Mouse (Mus musculus): Measurements from ENCODE around the gene Gimap8. TPM values are rescaled to one million over a fixed set of nuclear protein-coding genes. Genes with fewer than 3 reads are reported as not detected.

The Gimap8 gene
- polyA plus RNA-seq, 1 experiment from 2014 or later = 0.20 TPM

DNA sequence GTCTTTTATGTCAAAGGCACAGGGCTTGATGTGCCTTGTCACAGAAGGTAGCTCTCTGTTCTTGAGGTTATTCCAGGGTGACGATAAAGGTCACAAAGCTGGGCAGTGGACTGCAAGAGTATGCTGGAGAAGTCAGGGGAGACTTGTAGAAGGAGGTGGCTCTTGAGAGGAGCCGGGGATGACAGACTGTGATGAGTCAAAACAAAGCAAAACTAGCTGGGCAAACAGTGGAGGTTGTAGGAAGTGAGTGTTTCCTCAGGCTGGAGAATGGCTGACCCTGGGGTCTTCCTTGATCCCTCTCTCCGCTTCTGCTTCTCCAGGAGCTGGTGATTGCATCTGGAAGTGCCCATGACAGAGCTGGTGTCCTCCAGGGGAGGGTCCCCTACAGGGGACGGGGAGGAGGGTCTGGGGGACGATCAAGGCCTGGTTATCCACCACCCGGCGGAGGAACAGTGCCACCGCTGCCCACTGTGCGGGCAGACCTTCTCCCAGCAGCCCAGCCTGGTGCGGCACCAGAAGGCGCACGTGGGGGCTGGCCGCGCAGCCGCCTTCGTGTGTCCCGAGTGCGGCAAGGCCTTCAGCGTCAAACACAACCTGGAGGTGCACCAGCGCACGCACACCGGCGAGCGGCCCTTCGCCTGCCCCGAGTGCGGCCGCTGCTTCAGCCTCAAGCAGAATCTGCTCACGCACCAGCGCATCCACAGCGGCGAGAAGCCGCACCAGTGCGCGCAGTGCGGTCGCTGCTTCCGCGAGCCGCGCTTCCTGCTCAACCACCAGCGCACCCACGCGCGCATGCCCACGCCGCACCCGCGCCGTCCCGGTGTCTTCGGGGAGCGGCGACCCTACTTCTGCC, 18.0 kb upstream of the Gimap8 start:
- peak overlapping the region; percentile 39 for H3K4me3 ChIP-seq (ENCODE audit: low read depth, low read length)
- peak overlapping the region; percentile 40; the same call in 1 of the 2 replicates for H3K27ac ChIP-seq (ENCODE audit: low read depth, low read length)
- peak; percentile 79 for ATAC-seq (ENCODE audit: low read depth)
- H3K27me3 ChIP-seq (ENCODE audit: control insufficient read depth, insufficient read depth, low read length) = 0 out of 2 replicates have a peak, but pooled peaks cover 7% of the 10 kb centered on the region
- no peaks in the 10 kb centered on the region for H3K36me3 ChIP-seq (ENCODE audit: control insufficient read depth, insufficient read depth, low read length)
- H3K4me1 ChIP-seq (ENCODE audit: control insufficient read depth, insufficient read depth, low read length) = peaks cover 4% of the 10 kb centered on the region; the same call in 1 of the 2 replicates
- WGBS = 7% methylated on average over 45 of the region's 54 CpGs
- H3K4me2 ChIP-seq (ENCODE audit: low read depth, low read length) = peak overlapping the region; percentile 74
- H3K9me3 ChIP-seq (ENCODE audit: control insufficient read depth, low read length) = no peaks in the 10 kb centered on the region
- H3K9ac ChIP-seq (replicated peaks; ENCODE audit: low read depth, low read length) = peak overlapping the region; percentile 33

DNA sequence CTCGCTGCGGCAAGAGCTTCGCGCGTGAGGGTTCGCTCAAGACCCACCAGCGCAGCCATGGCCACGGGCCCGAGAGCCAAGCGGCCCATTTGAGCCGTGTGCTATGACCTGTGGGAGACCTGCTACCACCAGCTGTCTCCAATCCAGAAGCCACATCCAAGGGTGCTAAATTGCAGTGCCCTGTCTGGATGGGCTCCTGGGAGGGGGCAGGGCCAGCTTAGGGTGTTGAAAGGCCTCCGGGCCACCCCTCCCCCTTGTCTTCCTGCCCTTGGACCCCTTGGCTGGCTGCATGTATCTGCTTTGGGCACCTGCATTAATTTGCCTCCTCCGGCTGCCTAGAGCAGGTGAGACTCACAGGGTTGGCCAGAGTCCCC, 17.4 kb upstream of the Gimap8 start:
- ATAC-seq (ENCODE audit: low read depth) = peak; percentile 52; the same call in 1 of the 2 replicates
- Histone ChIP-seq H3K9me3 (ENCODE audit: control insufficient read depth, low read length) (no peaks in the 10 kb centered on the region), H3K4me3 (ENCODE audit: low read depth, low read length) (peak overlapping the region; percentile 39), H3K4me2 (ENCODE audit: low read depth, low read length) (peak overlapping the region; percentile 74), H3K4me1 (ENCODE audit: control insufficient read depth, insufficient read depth, low read length) (peaks cover 4% of the 10 kb centered on the region; the same call in 1 of the 2 replicates), H3K36me3 (ENCODE audit: control insufficient read depth, insufficient read depth, low read length) (no peaks in the 10 kb centered on the region), H3K9ac (replicated peaks; ENCODE audit: low read depth, low read length) (peak overlapping the region; percentile 33), H3K27me3 (ENCODE audit: control insufficient read depth, insufficient read depth, low read length) (0 out of 2 replicates have a peak, but pooled peaks cover 7% of the 10 kb centered on the region), H3K27ac (ENCODE audit: low read depth, low read length) (no peak overlapping the region)
- 18% methylated on average over 13 of the region's 13 CpGs for WGBS

DNA sequence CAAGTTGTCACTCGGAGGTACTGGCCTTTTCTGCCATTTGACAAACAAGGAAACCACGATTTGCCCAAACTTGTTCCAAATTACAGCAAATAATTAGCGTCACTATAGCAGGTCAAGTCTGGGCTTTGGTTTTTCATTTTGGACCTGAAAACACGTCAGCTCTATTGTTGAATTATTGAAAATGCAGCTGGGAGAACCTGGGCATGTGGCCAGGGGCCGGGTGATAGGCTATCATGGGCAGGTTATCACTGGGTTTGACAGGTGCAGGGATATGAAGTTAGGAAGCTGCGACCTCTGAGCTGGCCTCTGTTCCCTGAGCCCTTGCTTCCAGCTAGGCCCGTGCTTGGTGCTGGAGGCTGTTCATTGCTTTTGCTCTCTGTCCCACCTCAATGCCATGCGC, 16.2 kb upstream of the Gimap8 start:
- no peak for ATAC-seq (ENCODE audit: low read depth)
- no peaks in the 10 kb centered on the region for H3K9me3 ChIP-seq (ENCODE audit: control insufficient read depth, low read length)
- no peak overlapping the region for H3K4me3 ChIP-seq (ENCODE audit: low read depth, low read length)
- WGBS = 93% methylated on average over 8 of the region's 8 CpGs
- no peak overlapping the region for H3K4me2 ChIP-seq (ENCODE audit: low read depth, low read length)
- no peak overlapping the region for H3K27ac ChIP-seq (ENCODE audit: low read depth, low read length)
- H3K4me1 ChIP-seq (ENCODE audit: control insufficient read depth, insufficient read depth, low read length) = peaks cover 4% of the 10 kb centered on the region; the same call in 1 of the 2 replicates
- 0 out of 2 replicates have a peak, but pooled peaks cover 7% of the 10 kb centered on the region for H3K27me3 ChIP-seq (ENCODE audit: control insufficient read depth, insufficient read depth, low read length)
- no peak overlapping the region for H3K9ac ChIP-seq (replicated peaks; ENCODE audit: low read depth, low read length)
- H3K36me3 ChIP-seq (ENCODE audit: control insufficient read depth, insufficient read depth, low read length) = no peaks in the 10 kb centered on the region

DNA sequence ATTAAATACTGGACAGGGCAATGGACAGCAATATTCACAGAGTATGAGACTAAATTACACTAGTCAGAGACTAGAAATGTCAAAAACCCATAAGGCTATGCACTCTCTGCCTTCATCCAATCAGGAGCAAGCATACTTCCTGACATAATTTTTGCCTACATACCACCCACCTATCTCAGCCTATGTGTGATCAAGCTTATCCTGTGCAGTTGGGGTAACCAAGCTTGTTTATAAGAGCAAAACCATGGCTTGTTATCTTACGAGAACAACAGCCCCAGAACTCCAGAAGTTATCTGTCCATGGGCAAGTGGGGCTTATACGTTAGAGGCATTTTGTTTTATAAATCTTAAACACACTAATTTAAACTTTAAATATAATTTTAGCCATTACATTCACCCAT, 11.9 kb upstream of the Gimap8 start:
- H3K4me1 ChIP-seq (ENCODE audit: control insufficient read depth, insufficient read depth, low read length) = no peaks in the 10 kb centered on the region
- no peaks in the 10 kb centered on the region for H3K27me3 ChIP-seq (ENCODE audit: control insufficient read depth, insufficient read depth, low read length)
- 88% methylated on average over 2 of the region's 2 CpGs for WGBS
- no peak overlapping the region for H3K9ac ChIP-seq (replicated peaks; ENCODE audit: low read depth, low read length)
- no peaks in the 10 kb centered on the region for H3K9me3 ChIP-seq (ENCODE audit: control insufficient read depth, low read length)
- no peak overlapping the region for H3K4me3 ChIP-seq (ENCODE audit: low read depth, low read length)
- no peaks in the 10 kb centered on the region for H3K36me3 ChIP-seq (ENCODE audit: control insufficient read depth, insufficient read depth, low read length)
- H3K4me2 ChIP-seq (ENCODE audit: low read depth, low read length) = no peak overlapping the region
- ATAC-seq (ENCODE audit: low read depth) = no peak
- no peak overlapping the region for H3K27ac ChIP-seq (ENCODE audit: low read depth, low read length)

DNA sequence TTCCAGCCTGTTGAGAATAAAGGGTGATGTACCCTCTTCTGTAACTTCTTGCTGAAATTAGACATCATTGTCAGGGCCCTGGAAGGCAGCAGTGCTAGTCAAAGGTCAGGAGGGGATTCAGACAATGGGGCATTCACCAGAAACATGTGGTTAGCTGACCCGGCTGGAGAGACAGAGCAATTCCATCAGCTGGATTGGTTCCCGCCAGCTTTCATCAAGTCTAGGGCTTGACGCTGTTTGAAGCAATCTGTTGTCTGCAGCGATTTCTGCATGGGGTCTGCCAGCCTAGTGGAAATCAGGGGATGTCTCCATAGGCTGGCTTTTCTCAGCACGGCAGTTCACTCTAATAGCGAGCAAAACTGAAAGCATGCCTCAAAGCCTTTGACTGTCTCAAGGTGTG, 10.5 kb upstream of the Gimap8 start:
- Histone ChIP-seq H3K9me3 (ENCODE audit: control insufficient read depth, low read length) (no peaks in the 10 kb centered on the region), H3K4me3 (ENCODE audit: low read depth, low read length) (no peak overlapping the region), H3K36me3 (ENCODE audit: control insufficient read depth, insufficient read depth, low read length) (no peaks in the 10 kb centered on the region), H3K4me1 (ENCODE audit: control insufficient read depth, insufficient read depth, low read length) (no peaks in the 10 kb centered on the region), H3K27me3 (ENCODE audit: control insufficient read depth, insufficient read depth, low read length) (no peaks in the 10 kb centered on the region), H3K27ac (ENCODE audit: low read depth, low read length) (no peak overlapping the region), H3K4me2 (ENCODE audit: low read depth, low read length) (no peak overlapping the region), H3K9ac (replicated peaks; ENCODE audit: low read depth, low read length) (no peak overlapping the region)
- WGBS = 36% methylated on average over 6 of the region's 6 CpGs
- no peak for ATAC-seq (ENCODE audit: low read depth)

DNA sequence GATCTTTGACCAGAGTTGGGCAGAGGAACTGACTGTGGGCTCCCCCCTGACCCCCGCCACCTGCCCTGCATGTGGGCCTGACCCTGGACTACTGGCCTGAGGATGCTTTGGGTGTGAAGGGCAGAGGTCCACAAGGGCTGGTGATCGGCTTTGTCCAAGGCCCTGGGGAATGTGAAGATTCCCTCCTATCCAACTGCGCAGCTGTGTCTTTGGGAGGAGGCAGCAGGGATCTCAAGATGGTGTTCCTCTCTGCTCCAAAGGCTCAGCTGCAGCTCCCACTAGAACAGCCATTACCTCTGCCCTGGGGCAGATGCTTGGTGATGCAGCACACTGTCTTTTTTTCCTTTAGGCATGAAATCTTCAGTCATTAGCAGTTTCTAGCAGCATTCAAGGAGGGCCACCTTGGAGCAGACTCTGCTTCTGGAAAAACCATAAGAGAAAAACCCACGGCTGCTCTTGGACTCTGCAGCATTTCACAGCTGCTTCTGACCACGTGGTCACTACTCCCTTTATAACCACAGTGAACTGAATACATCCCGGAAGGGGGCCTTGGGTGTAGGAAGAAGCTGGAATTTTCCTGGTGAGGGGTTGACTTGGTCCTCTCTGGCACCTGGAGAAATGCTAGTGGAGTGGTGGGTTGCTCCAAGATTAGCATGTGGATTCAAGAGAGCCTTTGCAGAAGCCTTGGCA, 9.1 kb upstream of the Gimap8 start:
- H3K4me2 ChIP-seq (ENCODE audit: low read depth, low read length) = no peak overlapping the region
- no peaks in the 10 kb centered on the region for H3K9me3 ChIP-seq (ENCODE audit: control insufficient read depth, low read length)
- no peak overlapping the region for H3K4me3 ChIP-seq (ENCODE audit: low read depth, low read length)
- no peak overlapping the region for H3K9ac ChIP-seq (replicated peaks; ENCODE audit: low read depth, low read length)
- H3K36me3 ChIP-seq (ENCODE audit: control insufficient read depth, insufficient read depth, low read length) = no peaks in the 10 kb centered on the region
- WGBS = 68% methylated on average over 6 of the region's 6 CpGs
- H3K27me3 ChIP-seq (ENCODE audit: control insufficient read depth, insufficient read depth, low read length) = no peaks in the 10 kb centered on the region
- no peaks in the 10 kb centered on the region for H3K4me1 ChIP-seq (ENCODE audit: control insufficient read depth, insufficient read depth, low read length)
- no peak for ATAC-seq (ENCODE audit: low read depth)
- no peak overlapping the region for H3K27ac ChIP-seq (ENCODE audit: low read depth, low read length)

DNA sequence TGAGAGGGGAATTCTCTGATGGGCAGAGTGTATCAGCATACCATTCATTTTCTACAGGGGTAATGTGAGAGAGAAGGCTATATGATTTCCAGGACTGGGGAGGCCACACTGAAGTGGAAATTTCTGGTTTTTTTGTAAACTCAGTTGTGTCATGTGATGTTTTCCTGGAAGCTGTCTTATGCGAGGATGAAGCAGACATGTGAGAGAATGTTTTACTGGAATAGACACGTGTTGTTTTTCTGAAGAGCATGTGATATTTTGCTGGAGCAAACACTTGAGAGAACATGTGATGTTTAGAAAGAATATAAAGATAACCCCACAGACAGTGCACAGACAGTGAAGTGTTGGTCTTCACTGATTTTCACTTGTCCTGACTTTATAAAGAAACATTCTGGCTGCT, 8.5 kb upstream of the Gimap8 start:
- 87% methylated on average over 2 of the region's 2 CpGs for WGBS
- no peak overlapping the region for H3K4me2 ChIP-seq (ENCODE audit: low read depth, low read length)
- no peaks in the 10 kb centered on the region for H3K9me3 ChIP-seq (ENCODE audit: control insufficient read depth, low read length)
- no peak overlapping the region for H3K4me3 ChIP-seq (ENCODE audit: low read depth, low read length)
- H3K27ac ChIP-seq (ENCODE audit: low read depth, low read length) = no peak overlapping the region
- H3K36me3 ChIP-seq (ENCODE audit: control insufficient read depth, insufficient read depth, low read length) = no peaks in the 10 kb centered on the region
- no peaks in the 10 kb centered on the region for H3K27me3 ChIP-seq (ENCODE audit: control insufficient read depth, insufficient read depth, low read length)
- H3K4me1 ChIP-seq (ENCODE audit: control insufficient read depth, insufficient read depth, low read length) = no peaks in the 10 kb centered on the region
- ATAC-seq (ENCODE audit: low read depth) = no peak
- no peak overlapping the region for H3K9ac ChIP-seq (replicated peaks; ENCODE audit: low read depth, low read length)

DNA sequence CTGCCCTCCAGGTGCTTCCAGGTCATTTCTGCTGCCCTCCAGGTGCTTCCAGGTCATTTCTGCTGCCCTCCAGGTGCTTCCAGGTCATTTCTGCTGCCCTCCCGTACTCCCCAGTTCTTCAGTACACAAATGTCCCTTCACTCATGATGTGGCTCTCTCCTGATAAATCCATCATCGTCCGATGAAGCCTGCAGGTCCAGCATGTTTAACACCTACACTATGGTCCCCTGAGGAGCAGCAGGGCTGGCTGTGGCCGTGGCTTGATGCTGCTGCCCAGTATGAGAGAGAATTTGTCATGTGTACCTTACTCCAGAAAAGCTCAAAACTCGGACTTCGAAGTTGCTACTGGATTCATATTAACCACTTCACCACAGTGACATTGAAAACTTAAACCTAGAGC, 5.6 kb upstream of the Gimap8 start:
- no peaks in the 10 kb centered on the region for H3K36me3 ChIP-seq (ENCODE audit: control insufficient read depth, insufficient read depth, low read length)
- H3K27ac ChIP-seq (ENCODE audit: low read depth, low read length) = no peak overlapping the region
- H3K9me3 ChIP-seq (ENCODE audit: control insufficient read depth, low read length) = no peaks in the 10 kb centered on the region
- H3K4me3 ChIP-seq (ENCODE audit: low read depth, low read length) = no peak overlapping the region
- no peaks in the 10 kb centered on the region for H3K27me3 ChIP-seq (ENCODE audit: control insufficient read depth, insufficient read depth, low read length)
- WGBS = 84% methylated on average over 6 of the region's 6 CpGs
- H3K4me2 ChIP-seq (ENCODE audit: low read depth, low read length) = no peak overlapping the region
- ATAC-seq (ENCODE audit: low read depth) = no peak
- H3K4me1 ChIP-seq (ENCODE audit: control insufficient read depth, insufficient read depth, low read length) = no peaks in the 10 kb centered on the region
- no peak overlapping the region for H3K9ac ChIP-seq (replicated peaks; ENCODE audit: low read depth, low read length)

DNA sequence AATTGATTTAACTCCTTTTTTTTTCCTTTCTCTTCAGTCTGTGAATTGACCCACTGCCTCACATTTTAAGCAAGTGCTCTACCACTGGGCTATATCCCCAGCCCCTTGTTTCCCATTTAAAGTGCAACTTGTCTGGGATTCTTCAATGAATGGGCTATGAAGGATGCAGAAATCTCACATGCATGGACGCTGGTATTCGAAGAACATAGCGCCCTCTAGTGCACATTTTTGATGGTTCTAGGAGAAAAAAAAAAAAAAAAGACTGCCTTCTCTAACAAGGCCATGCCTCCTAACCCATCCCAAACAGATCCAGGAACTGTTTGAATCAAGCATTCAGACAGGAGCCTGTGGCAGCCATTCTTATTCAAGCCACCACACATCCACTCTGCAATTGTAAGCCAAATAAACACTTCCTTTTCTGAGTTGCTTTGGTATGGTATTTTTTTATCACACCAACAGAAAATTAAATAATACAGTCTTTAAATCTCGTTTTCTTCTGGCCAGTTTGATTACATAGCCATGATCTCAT, 4.2 kb upstream of the Gimap8 start:
- Histone ChIP-seq H3K9ac (replicated peaks; ENCODE audit: low read depth, low read length) (no peak overlapping the region), H3K36me3 (ENCODE audit: control insufficient read depth, insufficient read depth, low read length) (no peaks in the 10 kb centered on the region), H3K9me3 (ENCODE audit: control insufficient read depth, low read length) (no peaks in the 10 kb centered on the region), H3K27me3 (ENCODE audit: control insufficient read depth, insufficient read depth, low read length) (no peaks in the 10 kb centered on the region), H3K4me2 (ENCODE audit: low read depth, low read length) (no peak overlapping the region), H3K4me1 (ENCODE audit: control insufficient read depth, insufficient read depth, low read length) (no peaks in the 10 kb centered on the region), H3K27ac (ENCODE audit: low read depth, low read length) (no peak overlapping the region), H3K4me3 (ENCODE audit: low read depth, low read length) (no peak overlapping the region)
- 25% methylated on average over 4 of the region's 4 CpGs for WGBS
- ATAC-seq (ENCODE audit: low read depth) = peak; percentile 50; the same call in 1 of the 2 replicates

All from neural tube, embryonic 14.5 days (tissue).